Mouse (Mus musculus) hindbrain, embryonic 16.5 days (tissue): ENCODE data around the gene Med25. TPM values are rescaled to one million over a fixed set of nuclear protein-coding genes. Genes with fewer than 3 reads are reported as not detected.

Experiments
- ATAC-seq: fragments of 200-750 bp; cut with Nextera tagmentation; 2 replicates; pipeline ENCODE4 v1.8.0; 2017; ENCODE audit warnings: moderate TSS enrichment, moderate library complexity
- H3K27ac ChIP-seq: fragments of 300-500 bp; sonication (generic); 2 replicates; pipeline ENCODE4 v1.5.1; 2014; ENCODE audit warnings: low read depth, mild to moderate bottlenecking, control low read depth, low read length, moderate library complexity
- H3K27me3 ChIP-seq: fragments of 300-500 bp; sonication (generic); replicated peaks from 2 replicates; pipeline ENCODE4 v1.6.1; 2014; ENCODE audit warnings: low read length; ENCODE audit not compliant: control insufficient read depth, insufficient read depth
- H3K36me3 ChIP-seq: fragments of 300-500 bp; sonication (generic); 2 replicates; pipeline ENCODE4 v1.6.1; 2014; ENCODE audit warnings: mild to moderate bottlenecking, low read length, moderate library complexity, mixed read lengths; ENCODE audit not compliant: control insufficient read depth, insufficient read depth
- H3K4me1 ChIP-seq: fragments of 300-500 bp; sonication (generic); 2 replicates; pipeline ENCODE4 v1.6.1; 2014; ENCODE audit warnings: low read depth, low read length; ENCODE audit not compliant: control insufficient read depth, insufficient read depth
- H3K4me2 ChIP-seq: fragments of 300-500 bp; sonication (generic); 2 replicates; pipeline ENCODE4 v1.6.1; 2014; ENCODE audit warnings: mild to moderate bottlenecking, low read length, control low read depth, moderate library complexity
- H3K4me3 ChIP-seq: fragments of 300-500 bp; sonication (generic); 2 replicates; pipeline ENCODE4 v1.5.1; 2014; ENCODE audit warnings: mild to moderate bottlenecking, low read length, control low read depth, moderate library complexity
- H3K9ac ChIP-seq: fragments of 300-500 bp; sonication (generic); 2 replicates; pipeline ENCODE4 v1.6.1; 2014; ENCODE audit warnings: low read depth, mild to moderate bottlenecking, control low read depth, low read length, moderate library complexity
- H3K9me3 ChIP-seq: fragments of 300-500 bp; sonication (generic); 2 replicates; pipeline ENCODE4 v1.6.1; 2014; ENCODE audit warnings: mild to moderate bottlenecking, low read length, moderate library complexity; ENCODE audit not compliant: control insufficient read depth
- WGBS: fragments of 180-500 bp; shearing (Covaris S2); extraction: QIAGEN DNeasy Blood & Tissue Kit; methylation state at CpG from one replicate; pipeline ENCODE4 v1.1.7; 2014; 5-methylcytosine and 5-hydroxymethylcytosine counted together
- microRNA counts: library from miRNA; unstranded; fragments of <30 nt; microRNA quantifications from one replicate; lab custom pipeline; 2016
- microRNA-seq: library from miRNA; unstranded; fragments of <30 nt; microRNA quantifications from one replicate; pipeline ENCODE4, GENCODE M21; 2017
- polyA plus RNA-seq: library from polyadenylated mRNA; unstranded; fragments of >200 nt; fragmentation: Nextera tagmentation; extraction: Ambion mirVana; gene quantifications from 2 replicates; pipeline ENCODE4 v1.2.1, GENCODE M21; 2015

Med25 gene
- polyA plus RNA-seq, 1 experiment from 2014 or later, result 136 TPM

GRCm38 (mm10) chr7:44835373-44836015 lies 57.0 kb downstream of the Med25 start:
- H3K36me3 ChIP-seq, result peaks cover 6% of the 10 kb centered on the region
- H3K4me3 ChIP-seq, result no peak overlapping the region
- H3K9ac ChIP-seq, result no peak overlapping the region
- H3K27me3 ChIP-seq, result peaks cover 5% of the 10 kb centered on the region
- H3K4me2 ChIP-seq, result no peak overlapping the region
- H3K27ac ChIP-seq, result no peak overlapping the region
- 95% methylated on average over 1 of the region's 1 CpGs for WGBS
- H3K9me3 ChIP-seq, result no peaks in the 10 kb centered on the region
- ATAC-seq, result no peak
- H3K4me1 ChIP-seq, result peaks cover 13% of the 10 kb centered on the region

- Histone ChIP-seq H3K27ac (no peak overlapping the region), H3K9me3 (no peaks in the 10 kb centered on the region), H3K4me2 (no peak overlapping the region), H3K4me1 (no peaks in the 10 kb centered on the region), H3K4me3 (no peak overlapping the region), H3K9ac (no peak overlapping the region), H3K27me3 (no peaks in the 10 kb centered on the region), H3K36me3 (peaks cover 23% of the 10 kb centered on the region)
- no peak for ATAC-seq
- WGBS, result 77% methylated on average over 4 of the region's 4 CpGs
Observed at GRCm38 (mm10) chr7:44832763-44833162, 59.7 kb downstream of the Med25 start.

- Histone ChIP-seq H3K4me1 (no peaks in the 10 kb centered on the region), H3K9me3 (no peaks in the 10 kb centered on the region), H3K36me3 (peaks cover 23% of the 10 kb centered on the region), H3K27me3 (no peaks in the 10 kb centered on the region), H3K4me3 (no peak overlapping the region), H3K4me2 (no peak overlapping the region), H3K9ac (no peak overlapping the region), H3K27ac (no peak overlapping the region)
- no peak for ATAC-seq
- WGBS, result 89% methylated on average over 5 of the region's 5 CpGs
Observed at GRCm38 (mm10) chr7:44828706-44829105, 63.8 kb downstream of the Med25 start.

GRCm38 (mm10) chr7:44826771-44827170 lies 65.7 kb downstream of the Med25 start:
- no peaks in the 10 kb centered on the region for H3K27me3 ChIP-seq
- no peak overlapping the region for H3K4me2 ChIP-seq
- no peaks in the 10 kb centered on the region for H3K4me1 ChIP-seq
- no peak overlapping the region for H3K4me3 ChIP-seq
- H3K27ac ChIP-seq, result no peak overlapping the region
- H3K9me3 ChIP-seq, result no peaks in the 10 kb centered on the region
- WGBS, result 88% methylated on average over 3 of the region's 3 CpGs
- H3K36me3 ChIP-seq, result peaks cover 23% of the 10 kb centered on the region
- H3K9ac ChIP-seq, result no peak overlapping the region
- ATAC-seq, result no peak

MicroRNAs encoded within 50 kb of the gene (microRNA counts, 519-probe panel; counts per million panel counts)
- not detected for microRNA mmu-miR-707 (lab: Ali Mortazavi, UCI)

Small RNAs within 50 kb of the gene (microRNA-seq; reads per million reads assigned to microRNA genes)
- gene Mir707, result 0.83 reads per million

Other genes starting within 250 kb of the Med25 start
- gene Myh14, start 221.9 kb downstream of the Med25 start, polyA plus RNA-seq, result 5.0 and 8.0 TPM in 2 replicates
- gene Izumo2, start 184.0 kb downstream of the Med25 start, polyA plus RNA-seq, result not detected in 2 replicates
- 31.2 and 34.0 TPM in 2 replicates for gene Vrk3, start 144.3 kb downstream of the Med25 start, polyA plus RNA-seq
- 1.1 and 1.4 TPM in 2 replicates for gene Zfp473, start 141.7 kb downstream of the Med25 start, polyA plus RNA-seq
- gene Nup62, start 76.6 kb downstream of the Med25 start, polyA plus RNA-seq, result 42.5 and 51.6 TPM in 2 replicates
- gene Il4i1, start 76.3 kb downstream of the Med25 start, polyA plus RNA-seq, result 0.80 and 1.7 TPM in 2 replicates
- 2.7 and 2.9 TPM in 2 replicates for gene Atf5, start 76.1 kb downstream of the Med25 start, polyA plus RNA-seq
- 90.7 and 92.8 TPM in 2 replicates for gene Akt1s1, start 43.7 kb downstream of the Med25 start, polyA plus RNA-seq
- gene Tbc1d17, start 43.6 kb downstream of the Med25 start, polyA plus RNA-seq, result 112 and 120 TPM in 2 replicates
- 30.1 and 34.0 TPM in 2 replicates for gene Pnkp, start 35.6 kb downstream of the Med25 start, polyA plus RNA-seq
- 389 and 459 TPM in 2 replicates for gene Ptov1, start 22.9 kb downstream of the Med25 start, polyA plus RNA-seq
- 18.1 and 19.6 TPM in 2 replicates for gene Fuz, start 3.4 kb upstream of the Med25 start, polyA plus RNA-seq
- 128 and 133 TPM in 2 replicates for gene Ap2a1, start 36.8 kb upstream of the Med25 start, polyA plus RNA-seq
- gene Tsks, start 50.5 kb upstream of the Med25 start, polyA plus RNA-seq, result 0.15 TPM in 1 of 2 replicates, not detected in the other
- 58.6 and 59.7 TPM in 2 replicates for gene Cpt1c, start 82.1 kb upstream of the Med25 start, polyA plus RNA-seq
- gene Prmt1, start 93.9 kb upstream of the Med25 start, polyA plus RNA-seq, result 629 and 637 TPM in 2 replicates
- gene Irf3, start 104.9 kb upstream of the Med25 start, polyA plus RNA-seq, result 63.5 and 65.4 TPM in 2 replicates
- gene Bcl2l12, start 106.0 kb upstream of the Med25 start, polyA plus RNA-seq, result 10.2 and 15.7 TPM in 2 replicates
- 38.6 and 47.1 TPM in 2 replicates for gene Scaf1, start 123.7 kb upstream of the Med25 start, polyA plus RNA-seq
- gene Rras, start 125.2 kb upstream of the Med25 start, polyA plus RNA-seq, result 13.1 and 16.7 TPM in 2 replicates
- 12.8 and 13.4 TPM in 2 replicates for gene Prr12, start 160.2 kb upstream of the Med25 start, polyA plus RNA-seq
- 68.8 and 69.0 TPM in 2 replicates for gene Nosip, start 169.7 kb upstream of the Med25 start, polyA plus RNA-seq
- gene Prrg2, start 170.0 kb upstream of the Med25 start, polyA plus RNA-seq, result 15.7 and 16.7 TPM in 2 replicates
- 63.3 and 77.3 TPM in 2 replicates for gene Rcn3, start 199.5 kb upstream of the Med25 start, polyA plus RNA-seq
- 34.1 and 40.2 TPM in 2 replicates for gene Fcgrt, start 211.1 kb upstream of the Med25 start, polyA plus RNA-seq
- 698 and 709 TPM in 2 replicates for gene Rps11, start 231.7 kb upstream of the Med25 start, polyA plus RNA-seq
- 587 and 622 TPM in 2 replicates for gene Rpl13a, start 236.0 kb upstream of the Med25 start, polyA plus RNA-seq
- 0.16 and 0.37 TPM in 2 replicates for gene Gm45713, start 243.5 kb upstream of the Med25 start, polyA plus RNA-seq
- gene Flt3l, start 243.7 kb upstream of the Med25 start, polyA plus RNA-seq, result 2.0 and 2.8 TPM in 2 replicates